Mouse (Mus musculus): ENCODE data around the gene Smu1. TPM values are rescaled to one million over a fixed set of nuclear protein-coding genes. Genes with fewer than 3 reads are reported as not detected.

The Smu1 gene
- polyA plus RNA-seq, 1 experiment from 2014 or later: 112 TPM

DNA sequence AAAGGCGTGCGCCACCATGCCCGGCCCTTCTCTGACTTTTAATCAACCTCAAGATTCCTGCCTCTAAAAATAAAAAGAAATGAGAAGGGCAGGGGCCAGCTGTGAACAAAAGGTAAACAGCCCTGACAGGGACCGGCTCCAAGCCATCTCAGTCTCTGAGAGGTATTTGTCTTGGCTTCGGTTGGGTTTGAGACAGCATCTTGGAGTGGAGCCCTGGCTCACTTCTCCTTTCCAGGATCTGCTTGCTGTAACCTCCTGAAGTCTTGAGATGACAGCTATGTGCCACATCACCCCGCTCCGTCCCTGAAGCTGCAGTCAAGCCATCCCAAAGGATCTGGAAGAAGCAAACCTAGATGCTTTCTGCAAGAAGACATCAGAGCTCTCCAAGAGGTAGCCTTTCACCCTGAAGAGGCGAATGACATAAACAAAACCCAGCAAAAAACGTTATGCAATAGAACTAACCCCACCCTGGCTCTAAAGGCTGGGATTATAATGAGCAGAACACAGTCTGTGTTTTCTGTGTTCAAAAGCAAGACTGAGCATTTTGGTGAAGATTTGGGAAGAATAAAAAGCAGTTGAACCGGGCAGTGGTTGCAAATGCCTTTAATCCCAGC is 26.9 kb upstream of the Smu1 start:
- Histone ChIP-seq H3K27ac (no peak overlapping the region), H3K4me3 (no peak overlapping the region), H3K4me1 (peaks cover 34% of the 10 kb centered on the region), H3K27me3 (replicated peaks) (no peaks in the 10 kb centered on the region), H3K36me3 (no peaks in the 10 kb centered on the region), H3K9ac (no peak overlapping the region), H3K4me2 (no peak overlapping the region), H3K9me3 (replicated peaks) (no peaks in the 10 kb centered on the region)
- ATAC-seq: no peak
- 67% methylated on average over 10 of the region's 10 CpGs for WGBS (ENCODE audit: insufficient replicate concordance)

DNA sequence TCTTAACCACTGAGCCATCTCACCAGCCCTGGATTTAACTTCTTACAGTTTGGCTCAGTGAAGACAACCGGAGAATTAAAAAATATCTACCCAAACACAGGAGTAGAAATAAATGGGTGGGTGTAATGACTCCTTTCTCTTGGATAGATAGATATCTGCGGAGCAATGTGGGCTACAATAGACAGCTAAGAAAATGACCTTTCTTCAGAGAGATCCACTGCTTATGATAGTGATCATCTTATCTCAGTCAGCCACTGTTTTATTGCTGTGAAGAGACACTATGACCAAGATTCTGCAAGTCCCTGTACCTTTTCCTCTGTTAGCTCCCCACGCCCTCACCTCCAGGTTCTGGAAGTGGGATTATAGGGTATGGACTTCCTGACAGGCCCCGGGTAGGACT is 25.3 kb upstream of the Smu1 start:
- H3K27ac ChIP-seq: no peak overlapping the region
- ATAC-seq: no peak
- 65% methylated on average over 4 of the region's 4 CpGs for WGBS (ENCODE audit: insufficient replicate concordance)

DNA sequence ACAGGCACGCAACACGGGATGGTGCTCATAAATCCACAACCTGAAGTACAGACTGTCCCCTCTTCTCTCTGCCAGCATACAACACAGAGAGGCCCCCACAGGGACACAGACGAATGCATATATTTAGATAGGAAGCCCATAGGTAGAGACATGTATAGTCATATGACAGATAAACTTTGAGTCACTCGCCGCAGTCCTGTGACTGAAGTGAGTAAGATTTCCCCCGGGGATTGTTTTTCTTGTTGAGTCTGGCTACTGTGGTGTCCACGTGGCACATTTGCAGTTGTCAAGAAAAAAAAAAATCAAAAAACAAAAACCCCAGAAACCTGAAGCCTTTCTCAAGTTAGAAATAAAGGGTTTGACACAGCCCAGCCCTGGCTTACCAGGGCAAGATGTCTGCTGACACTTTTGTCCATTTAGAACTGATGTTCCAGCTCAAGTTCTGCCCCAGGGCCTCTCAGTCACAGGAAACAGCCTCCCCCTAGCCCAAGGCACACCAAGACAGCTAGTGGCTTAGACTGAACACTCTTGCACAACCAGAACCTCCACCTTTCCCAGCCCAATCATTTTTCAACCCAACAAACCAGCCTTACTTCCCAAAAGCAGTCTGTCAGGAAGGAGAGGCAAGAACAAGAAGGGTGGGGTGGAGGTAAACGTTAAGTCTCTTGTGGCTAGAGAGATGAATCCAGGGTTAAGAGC is 24.2 kb upstream of the Smu1 start:
- Histone ChIP-seq H3K27ac (peak overlapping the region; percentile 64), H3K9ac (no peak overlapping the region), H3K4me3 (no peak overlapping the region; the same call in 1 of the 2 replicates), H3K9me3 (replicated peaks) (no peaks in the 10 kb centered on the region), H3K4me2 (peak overlapping the region; percentile 59), H3K4me1 (peaks cover 44% of the 10 kb centered on the region), H3K36me3 (no peaks in the 10 kb centered on the region), H3K27me3 (replicated peaks) (no peaks in the 10 kb centered on the region)
- ATAC-seq: peak; percentile 54; the same call in 1 of the 2 replicates
- WGBS (ENCODE audit: insufficient replicate concordance): 15% methylated on average over 8 of the region's 8 CpGs

More for the DNA sequence above, 25.3 kb upstream of the Smu1 start:
- Histone ChIP-seq H3K36me3 (no peaks in the 10 kb centered on the region), H3K9ac (no peak overlapping the region), H3K4me2 (no peak overlapping the region), H3K4me3 (no peak overlapping the region), H3K27me3 (replicated peaks) (no peaks in the 10 kb centered on the region), H3K4me1 (peaks cover 34% of the 10 kb centered on the region), H3K9me3 (replicated peaks) (no peaks in the 10 kb centered on the region)

DNA sequence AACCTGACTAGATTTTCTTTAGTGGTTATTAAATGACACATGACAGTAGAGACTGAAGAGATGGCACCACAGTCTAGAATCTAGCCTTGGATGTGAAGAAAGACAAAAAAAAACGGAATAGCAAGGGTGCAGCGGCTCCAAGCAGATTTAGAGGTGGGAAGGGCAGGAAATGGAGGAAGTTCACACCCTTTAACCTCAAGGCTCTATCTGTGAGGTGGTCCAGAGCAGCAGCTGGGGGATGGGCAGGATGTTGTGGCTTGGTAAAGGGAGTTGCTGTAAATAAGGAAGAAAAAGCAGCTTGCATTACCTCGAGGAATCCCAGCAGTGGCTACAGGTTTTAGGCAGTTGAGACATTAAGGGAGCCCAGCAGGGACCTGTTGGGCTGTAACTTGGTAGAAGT is 23.4 kb upstream of the Smu1 start:
- Histone ChIP-seq H3K4me3 (no peak overlapping the region), H3K9me3 (replicated peaks) (no peaks in the 10 kb centered on the region), H3K9ac (no peak overlapping the region), H3K4me1 (peaks cover 52% of the 10 kb centered on the region), H3K36me3 (no peaks in the 10 kb centered on the region), H3K27me3 (replicated peaks) (no peaks in the 10 kb centered on the region), H3K4me2 (peak overlapping the region; percentile 59), H3K27ac (peak overlapping the region; percentile 64)
- WGBS (ENCODE audit: insufficient replicate concordance): 4% methylated on average over 3 of the region's 3 CpGs
- no peak for ATAC-seq

GRCm38 (mm10) chr4:40778656-40779055 is 20.9 kb upstream of the Smu1 start:
- Histone ChIP-seq H3K27me3 (replicated peaks) (no peaks in the 10 kb centered on the region), H3K9ac (no peak overlapping the region), H3K4me1 (peaks cover 61% of the 10 kb centered on the region), H3K27ac (no peak overlapping the region), H3K9me3 (replicated peaks) (no peaks in the 10 kb centered on the region), H3K36me3 (no peaks in the 10 kb centered on the region), H3K4me2 (no peak overlapping the region), H3K4me3 (no peak overlapping the region)
- WGBS (ENCODE audit: insufficient replicate concordance): 57% methylated on average over 6 of the region's 6 CpGs
- ATAC-seq: no peak

GRCm38 (mm10) chr4:40777116-40777515 is 19.4 kb upstream of the Smu1 start:
- Histone ChIP-seq H3K9me3 (replicated peaks) (no peaks in the 10 kb centered on the region), H3K36me3 (no peaks in the 10 kb centered on the region), H3K9ac (no peak overlapping the region), H3K4me2 (no peak overlapping the region), H3K4me1 (peaks cover 67% of the 10 kb centered on the region), H3K27ac (no peak overlapping the region), H3K27me3 (replicated peaks) (no peaks in the 10 kb centered on the region), H3K4me3 (no peak overlapping the region)
- 44% methylated on average over 2 of the region's 2 CpGs for WGBS (ENCODE audit: insufficient replicate concordance)
- no peak for ATAC-seq

GRCm38 (mm10) chr4:40776416-40776815 is 18.7 kb upstream of the Smu1 start:
- Histone ChIP-seq H3K36me3 (no peaks in the 10 kb centered on the region), H3K4me1 (peaks cover 67% of the 10 kb centered on the region), H3K27me3 (replicated peaks) (no peaks in the 10 kb centered on the region), H3K4me3 (no peak overlapping the region), H3K4me2 (no peak overlapping the region), H3K9ac (no peak overlapping the region), H3K27ac (no peak overlapping the region), H3K9me3 (replicated peaks) (no peaks in the 10 kb centered on the region)
- WGBS (ENCODE audit: insufficient replicate concordance): 42% methylated on average over 4 of the region's 4 CpGs
- no peak for ATAC-seq

DNA sequence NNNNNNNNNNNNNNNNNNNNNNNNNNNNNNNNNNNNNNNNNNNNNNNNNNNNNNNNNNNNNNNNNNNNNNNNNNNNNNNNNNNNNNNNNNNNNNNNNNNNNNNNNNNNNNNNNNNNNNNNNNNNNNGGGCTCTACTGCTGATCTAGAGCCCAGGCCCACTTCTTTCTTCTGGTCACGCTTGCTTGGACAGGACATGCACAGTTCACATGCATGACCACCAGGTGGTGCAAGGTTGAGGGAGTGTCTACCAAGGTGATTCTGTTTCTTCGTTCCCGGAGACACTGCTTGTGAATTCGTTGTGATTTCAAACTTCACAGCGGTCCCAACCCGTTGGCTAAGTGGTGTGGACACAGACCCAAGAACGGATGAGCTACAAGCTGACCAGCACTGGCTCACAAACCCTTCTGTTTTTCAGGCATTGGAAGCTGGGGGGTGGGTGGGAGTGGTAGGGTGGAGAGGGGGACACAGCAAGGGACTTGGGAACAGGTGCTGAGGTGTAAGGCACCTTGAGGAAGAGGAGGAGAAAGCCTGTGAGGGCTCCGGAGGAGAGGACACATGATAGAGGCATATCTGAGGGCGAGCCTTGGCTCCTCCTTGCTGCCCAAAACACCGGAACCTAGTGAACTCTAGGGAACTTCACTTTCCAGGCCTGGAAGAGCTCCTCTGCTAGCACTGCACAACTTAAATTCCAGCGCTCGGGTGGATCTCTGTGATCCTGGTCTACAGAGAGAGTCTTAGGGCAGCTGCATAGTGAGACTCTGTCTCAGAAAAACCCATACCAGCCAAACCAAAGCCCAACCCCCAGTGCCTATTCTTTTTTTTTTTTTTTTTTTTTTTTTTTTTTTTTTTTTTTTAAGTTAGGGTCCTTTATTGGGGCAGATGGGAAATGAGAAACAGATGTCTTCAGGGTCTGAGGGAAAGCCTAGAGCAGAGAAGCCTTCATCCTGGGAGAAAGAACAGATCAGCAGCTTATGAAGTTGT is 16.8 kb upstream of the Smu1 start:
- Histone ChIP-seq H3K27me3 (replicated peaks) (no peaks in the 10 kb centered on the region), H3K9ac (no peak overlapping the region), H3K27ac (no peak overlapping the region), H3K36me3 (no peaks in the 10 kb centered on the region), H3K9me3 (replicated peaks) (no peaks in the 10 kb centered on the region), H3K4me2 (peak overlapping the region; percentile 57), H3K4me1 (peaks cover 61% of the 10 kb centered on the region), H3K4me3 (0 out of 2 replicates have a peak overlapping the region, but pooled peaks have one; percentile 17)
- WGBS (ENCODE audit: insufficient replicate concordance): 12% methylated on average over 12 of the region's 12 CpGs
- ATAC-seq: 0 out of 2 replicates have a peak, but pooled peaks have one; percentile 28

DNA sequence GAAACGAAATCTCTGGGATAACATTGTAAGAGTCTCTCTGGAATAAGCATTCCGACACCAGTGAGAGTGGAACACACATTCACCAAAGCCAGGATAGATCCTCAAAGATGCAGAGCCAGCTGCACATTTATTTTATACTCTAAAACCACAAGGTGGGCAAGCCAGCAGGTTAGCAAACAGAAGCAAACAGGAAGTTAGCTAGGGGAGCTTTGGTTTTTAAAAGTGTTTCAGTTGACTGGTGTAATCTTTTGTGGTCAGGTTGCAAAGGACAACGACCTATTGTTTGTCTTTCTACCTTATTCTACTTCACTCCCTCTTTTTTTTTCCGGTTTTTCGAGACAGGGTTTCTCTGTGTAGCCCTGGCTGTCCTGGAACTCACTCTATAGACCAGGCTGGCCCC is 2.2 kb upstream of the Smu1 start:
- H3K9me3 ChIP-seq (replicated peaks): no peaks in the 10 kb centered on the region
- ATAC-seq: no peak
- 39% methylated on average over 5 of the region's 5 CpGs for WGBS (ENCODE audit: insufficient replicate concordance)
- no peak overlapping the region for H3K9ac ChIP-seq
- peaks cover 9% of the 10 kb centered on the region for H3K4me1 ChIP-seq
- no peak overlapping the region for H3K27ac ChIP-seq
- H3K27me3 ChIP-seq (replicated peaks): peaks cover 12% of the 10 kb centered on the region; the same call in 1 of the 2 replicates
- no peak overlapping the region for H3K4me2 ChIP-seq
- H3K36me3 ChIP-seq: peaks cover 11% of the 10 kb centered on the region
- no peak overlapping the region for H3K4me3 ChIP-seq

DNA sequence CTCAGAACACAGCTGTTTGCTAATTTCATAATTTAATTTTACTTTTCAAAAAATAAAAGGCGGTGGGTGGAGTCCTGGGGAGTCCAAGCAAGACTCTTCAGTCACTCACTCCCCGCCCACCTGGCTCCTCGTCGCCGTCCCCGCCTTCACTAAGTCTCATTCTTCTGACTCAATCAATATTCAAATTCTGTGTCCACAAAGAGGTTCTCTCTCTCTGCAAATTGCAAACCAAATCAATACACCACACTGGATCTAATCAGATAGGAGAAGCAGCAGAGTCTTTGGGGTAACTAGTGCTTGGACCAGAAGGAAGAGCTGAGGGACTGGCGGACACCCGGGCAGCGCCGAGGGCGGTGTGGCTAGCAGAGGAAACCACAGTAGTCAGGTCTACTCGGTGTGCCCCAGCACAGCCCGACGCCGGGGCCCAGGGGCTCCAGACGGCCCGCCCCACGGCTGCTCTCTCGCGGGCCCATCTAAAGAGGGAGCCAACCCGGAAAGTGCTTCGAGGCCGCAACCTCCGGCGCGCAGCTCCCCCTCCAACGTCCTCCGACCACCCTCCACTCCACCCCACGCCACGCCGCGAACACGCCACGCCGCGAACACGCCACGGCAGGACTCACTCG is 455 bp downstream of the Smu1 start:
- H3K9ac ChIP-seq: peak overlapping the region; percentile 84
- under 1% methylated on average over 36 of the region's 39 CpGs for WGBS (ENCODE audit: insufficient replicate concordance)
- peak overlapping the region; percentile 93 for H3K4me3 ChIP-seq
- H3K4me1 ChIP-seq: peaks cover 9% of the 10 kb centered on the region
- peak overlapping the region; percentile 84 for H3K27ac ChIP-seq
- peak; percentile 78 for ATAC-seq
- H3K27me3 ChIP-seq (replicated peaks): peaks cover 8% of the 10 kb centered on the region; the same call in 1 of the 2 replicates
- peaks cover 37% of the 10 kb centered on the region for H3K36me3 ChIP-seq
- no peaks in the 10 kb centered on the region for H3K9me3 ChIP-seq (replicated peaks)
- H3K4me2 ChIP-seq: peak overlapping the region; percentile 73

- H3K4me1 ChIP-seq: no peaks in the 10 kb centered on the region
- no peaks in the 10 kb centered on the region for H3K27me3 ChIP-seq (replicated peaks)
- H3K9ac ChIP-seq: no peak overlapping the region
- peaks cover 91% of the 10 kb centered on the region for H3K36me3 ChIP-seq
- no peak overlapping the region for H3K27ac ChIP-seq
- no peak for ATAC-seq
- H3K4me2 ChIP-seq: no peak overlapping the region
- WGBS (ENCODE audit: insufficient replicate concordance): 64% methylated on average over 1 of the region's 1 CpGs
- no peak overlapping the region for H3K4me3 ChIP-seq
- H3K9me3 ChIP-seq (replicated peaks): no peaks in the 10 kb centered on the region
These were observed 22.4 kb downstream of the Smu1 start for GRCm38 (mm10) chr4:40735351-40735750.
